Mouse (Mus musculus) liver, adult 2 months (tissue): ENCODE measurements around the gene Slc5a11.

Experiments
- CTCF ChIP-seq: fragments of 200-500 bp; IDR thresholded peaks from 2 replicates; pipeline ENCODE4 v1.5.1; 2011; ENCODE audit warnings: low read depth, low read length, control low read depth
- POLR2A ChIP-seq: fragments of 200-500 bp; IDR thresholded peaks from 2 replicates; pipeline ENCODE4 v1.6.1; 2011; ENCODE audit warnings: low read length, control low read depth; ENCODE audit not compliant: insufficient read depth; ENCODE audit errors: extremely low read depth

GRCm38 (mm10) chr7:123251343-123251742 lies 36.8 kb downstream of the Slc5a11 start:
- TF ChIP-seq POLR2A (no peak), CTCF (no peak)
